Mouse (Mus musculus) CH12.LX (cell line): ENCODE measurements around the gene C7. TPM values are rescaled to one million over a fixed set of nuclear protein-coding genes. Genes with fewer than 3 reads are reported as not detected.

Experiments
- DNase-seq: peaks from one replicate; pipeline ENCODE4 v3.0.0-alpha.2; 2013; ENCODE audit errors: extremely low read depth
- H3K27ac ChIP-seq: 2 replicates; pipeline ENCODE4 v1.5.1; 2012; ENCODE audit warnings: low read depth, mild to moderate bottlenecking, control low read depth, moderate library complexity; ENCODE audit not compliant: insufficient read depth
- H3K27me3 ChIP-seq: replicated peaks from 2 replicates; pipeline ENCODE3; 2012; ENCODE audit warnings: inconsistent platforms
- H3K36me3 ChIP-seq, 2 experiments: replicated peaks in 1 of 2; 2 replicates each; pipeline versions ENCODE3 to v1.6.1; 2012; ENCODE audit warnings: inconsistent platforms in 1 of 2, low read length in 1 of 2, mild to moderate bottlenecking in 1 of 2, mixed read lengths in 1 of 2, moderate library complexity in 1 of 2; ENCODE audit not compliant: control insufficient read depth in 1 of 2, insufficient read depth in 1 of 2
- H3K4me1 ChIP-seq, 2 experiments: 2 replicates each; pipeline ENCODE4 v1.6.1; 2012; ENCODE audit warnings: inconsistent platforms in 1 of 2, moderate library complexity in 1 of 2; ENCODE audit not compliant: insufficient read depth in 2 of 2, control insufficient read depth in 1 of 2
- H3K4me2 ChIP-seq: 2 replicates; pipeline ENCODE4 v1.6.1; 2012; ENCODE audit warnings: low read depth, mild to moderate bottlenecking, control low read depth; ENCODE audit not compliant: poor library complexity, insufficient read depth, severe bottlenecking
- H3K4me3 ChIP-seq, 3 experiments: fragments of 150-350 bp in 1 of 3; sonication (generic) in 1 of 3; replicated peaks in 1 of 3; 2 replicates each; pipeline versions ENCODE3 to v1.5.1; 2011 to 2012; ENCODE audit warnings: low read depth in 2 of 3, low read length in 2 of 3, mild to moderate bottlenecking in 2 of 3, moderate library complexity in 2 of 3, control low read depth in 1 of 3, improper control_type of control experiment in 1 of 3, inconsistent platforms in 1 of 3, mixed read lengths in 1 of 3; ENCODE audit not compliant: poor library complexity in 1 of 3
- H3K79me2 ChIP-seq: replicated peaks from 2 replicates; pipeline ENCODE4 v1.6.1; 2012; ENCODE audit warnings: mild to moderate bottlenecking, moderate library complexity; ENCODE audit not compliant: control insufficient read depth, poor library complexity, insufficient read depth, severe bottlenecking; ENCODE audit errors: extremely low read depth
- H3K9ac ChIP-seq: 2 replicates; pipeline ENCODE4 v1.6.1; 2012; ENCODE audit warnings: low read depth, mild to moderate bottlenecking, control low read depth, moderate library complexity; ENCODE audit not compliant: insufficient read depth
- H3K9me3 ChIP-seq: replicated peaks from 2 replicates; pipeline ENCODE3; 2012; ENCODE audit warnings: low read length, inconsistent platforms, mixed read lengths
- CTCF ChIP-seq, 2 experiments: IDR thresholded peaks in 1 of 2; conservative IDR thresholded peaks in 1 of 2; 2 replicates each; pipeline ENCODE4 v1.5.1; 2011 to 2012; ENCODE audit warnings: low read depth in 2 of 2, low read length in 2 of 2, improper control_type of control experiment in 1 of 2, inconsistent platforms in 1 of 2, mild to moderate bottlenecking in 1 of 2, moderate library complexity in 1 of 2
- E2F4 ChIP-seq: IDR thresholded peaks from 2 replicates; pipeline ENCODE4 v1.6.1; 2011; ENCODE audit warnings: low read depth, low read length, improper control_type of control experiment; ENCODE audit not compliant: insufficient replicate concordance
- EP300 ChIP-seq: IDR thresholded peaks from 2 replicates; pipeline ENCODE4 v1.6.1; 2011; ENCODE audit warnings: low read length, improper control_type of control experiment
- ETS1 ChIP-seq: conservative IDR thresholded peaks from 2 replicates; pipeline ENCODE4 v1.6.1; 2012; ENCODE audit warnings: low read depth, mild to moderate bottlenecking, inconsistent platforms, low read length, improper control_type of control experiment, moderate library complexity
- GABPA ChIP-seq: IDR thresholded peaks from 2 replicates; pipeline ENCODE4 v1.6.1; 2012; ENCODE audit warnings: low read depth, low read length, improper control_type of control experiment, inconsistent platforms; ENCODE audit not compliant: insufficient replicate concordance
- HCFC1 ChIP-seq: IDR thresholded peaks from 2 replicates; pipeline ENCODE4 v1.6.1; 2012; ENCODE audit warnings: low read depth, mild to moderate bottlenecking, inconsistent platforms, low read length, improper control_type of control experiment
- IRF4 ChIP-seq: IDR thresholded peaks from 2 replicates; pipeline ENCODE4 v1.6.1; 2014; ENCODE audit warnings: low read depth, mild to moderate bottlenecking, inconsistent platforms, low read length, improper control_type of control experiment
- JUND ChIP-seq: conservative IDR thresholded peaks from 2 replicates; pipeline ENCODE4 v1.6.1; 2011; ENCODE audit warnings: low read depth, low read length, improper control_type of control experiment
- KAT2A ChIP-seq: IDR thresholded peaks from 2 replicates; pipeline ENCODE4 v1.6.1; 2012; ENCODE audit warnings: low read length, improper control_type of control experiment, inconsistent platforms; ENCODE audit not compliant: insufficient replicate concordance
- MAX ChIP-seq: IDR thresholded peaks from 2 replicates; pipeline ENCODE4 v1.6.1; 2011; ENCODE audit warnings: low read length, improper control_type of control experiment
- MAZ ChIP-seq: IDR thresholded peaks from 2 replicates; pipeline ENCODE4 v1.6.1; 2012; ENCODE audit warnings: low read depth, mild to moderate bottlenecking, inconsistent platforms, low read length, improper control_type of control experiment, moderate library complexity
- MEF2A ChIP-seq: IDR thresholded peaks from 2 replicates; pipeline ENCODE4 v1.6.1; 2014; ENCODE audit warnings: low read depth, mild to moderate bottlenecking, inconsistent platforms, low read length, improper control_type of control experiment, borderline replicate concordance
- NELFE ChIP-seq: IDR thresholded peaks from 2 replicates; pipeline ENCODE4 v1.6.1; 2011; ENCODE audit warnings: low read depth, low read length, improper control_type of control experiment
- NRF1 ChIP-seq: IDR thresholded peaks from 2 replicates; pipeline ENCODE4 v1.6.1; 2014; ENCODE audit warnings: low read depth, mild to moderate bottlenecking, inconsistent platforms, low read length, improper control_type of control experiment, moderate library complexity
- PAX5 ChIP-seq: IDR thresholded peaks from 2 replicates; pipeline ENCODE4 v1.6.1; 2012; ENCODE audit warnings: low read length, inconsistent platforms, mixed read lengths
- POLR2A ChIP-seq: IDR thresholded peaks from 2 replicates; pipeline ENCODE4 v1.6.1; 2011; ENCODE audit warnings: low read depth, mild to moderate bottlenecking, improper control_type of control experiment, low read length
- POLR2AphosphoS2 ChIP-seq: IDR thresholded peaks from 2 replicates; pipeline ENCODE4 v1.6.1; 2011; ENCODE audit warnings: low read depth, low read length, improper control_type of control experiment
- SMC3 ChIP-seq: IDR thresholded peaks from 2 replicates; pipeline ENCODE4 v1.6.1; 2011; ENCODE audit warnings: low read depth, low read length, improper control_type of control experiment
- USF1 ChIP-seq: IDR thresholded peaks from 2 replicates; pipeline ENCODE4 v1.6.1; 2014; ENCODE audit warnings: low read depth, mild to moderate bottlenecking, inconsistent platforms, low read length, improper control_type of control experiment
- USF2 ChIP-seq: conservative IDR thresholded peaks from 2 replicates; pipeline ENCODE4 v1.6.1; 2011; ENCODE audit warnings: low read depth, low read length, improper control_type of control experiment
- ZC3H11A ChIP-seq: IDR thresholded peaks from 2 replicates; pipeline ENCODE4 v1.6.1; 2012; ENCODE audit warnings: low read depth, mild to moderate bottlenecking, inconsistent platforms, low read length, improper control_type of control experiment
- ZKSCAN1 ChIP-seq: IDR thresholded peaks from 2 replicates; pipeline ENCODE4 v1.6.1; 2012; ENCODE audit warnings: low read depth, inconsistent platforms, low read length, improper control_type of control experiment, borderline replicate concordance
- ZMIZ1 ChIP-seq: IDR thresholded peaks from 2 replicates; pipeline ENCODE4 v1.6.1; 2012; ENCODE audit warnings: low read depth, mild to moderate bottlenecking, inconsistent platforms, low read length, improper control_type of control experiment
- dilution Hi-C: fragments of 300-500 bp; cut with MboI; formaldehyde crosslinking; loops from 2 replicates; pipeline ENCODE4 v1.14.3; 2020; ENCODE audit warnings: low sequenced_read_pairs; ENCODE audit not compliant: extremely low pct_unique_long_range_greater_than_20kb, extremely low pct_ligation_motif_present
- in situ Hi-C: fragments of 300-500 bp; cut with MboI; formaldehyde crosslinking; loops from 3 replicates; pipeline ENCODE4 v1.14.3; 2019; ENCODE audit warnings: low sequenced_read_pairs, low pct_ligation_motif_present, low pct_unique_long_range_greater_than_20kb, mixed read lengths
- polyA plus RNA-seq: library from polyadenylated mRNA; unstranded; fragments of >175 nt; gene quantifications from 2 replicates; pipeline ENCODE4 v1.2.1, GENCODE M21; 2012; ENCODE audit warnings: low read depth; ENCODE audit not compliant: insufficient read length
- total RNA-seq, 2 experiments: library from RNA; depleted of rRNA; stranded (reverse); fragments of 300-350 nt in 1 of 2; fragments of >200 nt in 1 of 2; gene quantifications; 2 replicates each; pipeline ENCODE4 v1.2.3; 2012 to 2014

Gene C7
- total and polyA plus RNA-seq, 3 experiments: 0.04 to 0.11 (median 0.09) TPM

GRCm38 (mm10) chr15:5095534-5096301 is 32.2 kb upstream of the C7 start:
- no peak overlapping the region for H3K9ac ChIP-seq
- TF ChIP-seq MAX (no peak), ZMIZ1 (no peak), PAX5 (no peak), KAT2A (no peak), SMC3 (no peak), POLR2A (no peak), NRF1 (no peak), ZC3H11A (no peak), POLR2AphosphoS2 (no peak), ZKSCAN1 (no peak), GABPA (no peak), ETS1 (no peak), HCFC1 (no peak)
- TF ChIP-seq, all 38 proteins: peak for 0
- in situ Hi-C loops: no loop called here
- Histone ChIP-seq H3K4me1 (no peaks in the 10 kb centered on the region), H3K4me3 (no peak overlapping the region), H3K4me2 (no peak overlapping the region), H3K27me3 (no peaks in the 10 kb centered on the region), H3K79me2 (no peaks in the 10 kb centered on the region), H3K9me3 (no peaks in the 10 kb centered on the region), H3K36me3 (peaks cover 18 to 30% of the 10 kb centered on the region in 2 experiments), H3K27ac (no peak overlapping the region)
- DNase-seq: no peak
- dilution Hi-C loops: no loop called here

- Histone ChIP-seq H3K4me3 (no peak overlapping the region), H3K4me1 (peaks cover 3 to 7% of the 10 kb centered on the region in 2 experiments; a peak in 2 of 4 replicates), H3K4me2 (no peak overlapping the region), H3K9ac (no peak overlapping the region), H3K27me3 (no peaks in the 10 kb centered on the region), H3K36me3 (no peaks in the 10 kb centered on the region), H3K9me3 (no peaks in the 10 kb centered on the region), H3K27ac (no peak overlapping the region), H3K79me2 (no peaks in the 10 kb centered on the region)
- TF ChIP-seq POLR2AphosphoS2 (no peak), POLR2A (no peak), JUND (no peak), EP300 (no peak), USF1 (no peak), USF2 (no peak), MEF2A (no peak), IRF4 (no peak), NELFE (no peak), KAT2A (no peak), MAX (no peak), ZKSCAN1 (no peak), E2F4 (no peak), MAZ (no peak), CTCF (conservative IDR thresholded peaks at IDR 0.05 in 1 of 2, IDR thresholded peaks at IDR 0.05 in 1 of 2; ENCODE audit: low read depth in 2 of 2, low read length in 2 of 2) (no peak)
- dilution Hi-C loops (no loop called here), in situ Hi-C loops (no loop called here)
- DNase-seq: no peak
Measured at GRCm38 (mm10) chr15:5090131-5090530, 26.6 kb upstream of the C7 start.
